Mouse (Mus musculus) mammary gland, adult 2 months (tissue): ENCODE data around the gene Fgl2. TPM values are rescaled to one million over a fixed set of nuclear protein-coding genes. Genes with fewer than 3 reads are reported as not detected.

Experiments used
- polyA plus RNA-seq: library from polyadenylated mRNA; depleted of rRNA; stranded (reverse); fragments of >200 nt; gene quantifications from 2 replicates; pipeline ENCODE4 v1.2.3, GENCODE M21; 2012; ENCODE audit warnings: low replicate concordance; rRNA removed

Gene Fgl2
- polyA plus RNA-seq: 10.5 and 15.0 TPM in 2 replicates

GRCm38 (mm10) chr5:21372493-21373179 is at the start of gene Fgl2:
Gene Fgl2, plus strand, starts transcription at chr5:21372642.

GRCm38 (mm10) chr5:21424614-21425602 is 52.5 kb downstream of the Fgl2 start, which contains the start of the genes Ccdc146 and Fam185a:
Gene Ccdc146, minus strand, starts transcription at chr5:21424677.
Gene Fam185a, plus strand, starts transcription at chr5:21424958.

Other genes with a start within 250 kb of the Fgl2 start
- gene Gsap, start 186.4 kb upstream of the Fgl2 start, polyA plus RNA-seq: 2.3 and 5.3 TPM in 2 replicates
- gene Ccdc146, start 52.0 kb downstream of the Fgl2 start, polyA plus RNA-seq: 0.33 TPM in 1 of 2 replicates, not detected in the other
- 1.4 and 2.9 TPM in 2 replicates for gene Fam185a, start 52.3 kb downstream of the Fgl2 start, polyA plus RNA-seq
- gene Lrrc17, start 170.9 kb downstream of the Fgl2 start, polyA plus RNA-seq: 13.2 and 18.6 TPM in 2 replicates